Mouse (Mus musculus): Measurements from ENCODE around the gene Ephb1.

The Ephb1 gene

DNA sequence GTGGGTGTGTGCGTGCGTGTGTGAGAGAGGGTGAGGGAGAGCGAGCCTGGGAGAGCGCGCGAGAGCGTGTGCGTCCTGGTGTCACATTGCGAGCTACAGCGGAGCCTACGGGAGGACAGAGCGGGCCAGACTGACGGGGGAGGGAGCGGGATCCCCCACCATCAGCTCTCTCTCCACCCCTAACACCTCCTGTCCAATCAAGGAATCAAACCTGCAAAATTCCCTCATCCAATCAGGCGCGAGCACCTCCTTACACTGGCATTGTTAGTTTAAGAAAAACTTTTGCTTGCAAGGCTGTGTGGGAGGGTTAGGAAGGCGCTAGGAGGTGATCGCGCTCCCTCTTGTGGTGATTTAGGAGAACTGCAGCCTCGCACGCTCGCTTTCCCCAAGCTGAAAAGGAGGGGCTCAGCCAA is at the start of gene Ephb1:
Ephb1 (minus strand) TSS at position 133 of the 413 bp plus-strand sequence.
- in situ Hi-C loops (cut with MboI, MseI): loop anchor here (10.0 kb wide), 2 partner anchors 1170 to 1790 kb away; no protein-coding TSS in a partner anchor

DNA sequence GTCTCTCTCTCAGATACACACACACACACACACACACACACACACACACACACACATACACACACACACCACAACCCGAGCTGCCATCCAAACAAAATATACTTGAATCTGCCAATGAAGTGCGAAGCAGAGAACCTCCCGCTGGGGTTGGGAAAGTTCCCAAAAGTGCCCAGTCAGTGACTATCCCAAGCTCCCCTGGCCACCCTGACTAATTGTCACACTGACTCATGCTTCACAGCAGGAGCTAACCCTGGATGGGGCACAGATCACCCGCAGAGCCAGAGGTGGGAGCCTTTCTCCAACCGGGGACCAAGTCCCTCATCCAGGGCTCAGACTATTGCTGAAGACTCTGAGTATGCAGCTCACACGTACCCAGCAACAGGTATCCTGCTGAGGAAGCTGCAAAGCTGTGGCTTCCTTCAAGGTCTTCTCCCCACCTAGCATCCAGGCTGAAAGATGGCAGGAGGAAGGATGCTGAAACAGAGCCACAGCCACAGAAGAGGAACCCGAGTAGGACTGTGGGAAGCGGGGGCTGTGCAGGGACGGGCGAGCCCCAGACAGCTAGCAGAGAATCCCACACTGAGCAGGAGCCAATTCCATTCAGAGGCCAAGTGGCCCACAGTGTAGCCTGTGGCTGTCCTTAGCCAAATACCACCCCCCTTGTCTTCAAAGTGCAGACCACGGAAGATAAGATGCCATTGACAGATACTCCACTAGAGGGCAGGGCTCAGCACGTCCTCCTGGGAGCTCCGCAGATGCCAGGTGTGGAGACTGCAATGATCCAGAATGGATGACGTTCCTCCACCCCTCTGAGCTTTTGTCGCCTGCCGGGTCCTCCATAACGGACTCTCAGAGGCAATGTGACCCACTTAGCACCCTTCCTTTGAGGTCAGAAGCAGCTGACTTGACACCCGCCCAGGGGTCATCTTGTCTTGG is 48.9 kb upstream of the Ephb1 start:
- in situ Hi-C loops (cut with MboI, MseI): no loop called here

DNA sequence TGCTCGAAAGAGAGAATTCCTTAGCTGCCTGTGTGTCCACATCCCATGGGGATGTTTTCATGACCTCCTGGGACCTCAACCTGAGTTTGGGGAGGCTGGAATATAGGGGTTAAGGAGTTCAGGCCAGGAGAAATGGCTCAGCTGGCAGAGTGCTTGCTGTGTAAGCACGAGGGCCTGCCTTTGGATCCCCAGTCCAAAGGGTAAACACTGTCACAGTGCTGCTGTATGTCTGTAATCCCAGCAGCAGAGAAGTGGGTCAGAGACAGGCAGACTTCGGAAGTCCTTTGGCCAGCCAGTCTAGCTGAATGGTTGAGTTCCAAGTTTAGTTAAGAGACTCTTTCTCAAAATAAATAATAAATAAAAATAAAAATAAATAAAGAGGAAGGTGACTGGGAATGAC is 48.2 kb upstream of the Ephb1 start:
- in situ Hi-C loops (cut with MboI, MseI): no loop called here

DNA sequence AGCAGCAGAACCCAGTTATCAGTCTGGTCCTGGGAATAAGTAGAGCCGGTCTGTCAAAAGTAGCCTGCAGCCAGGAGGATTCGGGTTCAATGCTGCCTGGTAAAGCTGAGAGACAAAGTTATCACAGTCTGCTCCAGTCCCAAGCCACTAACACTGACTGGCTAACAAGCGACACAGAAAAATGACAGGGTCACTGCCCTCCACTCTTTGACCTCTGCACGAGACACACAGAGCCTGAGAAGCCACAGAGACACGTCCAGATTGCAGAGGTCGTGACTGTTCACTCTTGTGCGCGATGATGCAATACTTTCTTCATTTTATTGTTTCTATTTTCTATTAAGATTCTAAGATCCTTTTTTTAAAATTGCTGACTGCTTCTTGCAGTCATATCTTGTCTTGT is 33.8 kb upstream of the Ephb1 start:
- in situ Hi-C loops (cut with MboI, MseI): no loop called here

DNA sequence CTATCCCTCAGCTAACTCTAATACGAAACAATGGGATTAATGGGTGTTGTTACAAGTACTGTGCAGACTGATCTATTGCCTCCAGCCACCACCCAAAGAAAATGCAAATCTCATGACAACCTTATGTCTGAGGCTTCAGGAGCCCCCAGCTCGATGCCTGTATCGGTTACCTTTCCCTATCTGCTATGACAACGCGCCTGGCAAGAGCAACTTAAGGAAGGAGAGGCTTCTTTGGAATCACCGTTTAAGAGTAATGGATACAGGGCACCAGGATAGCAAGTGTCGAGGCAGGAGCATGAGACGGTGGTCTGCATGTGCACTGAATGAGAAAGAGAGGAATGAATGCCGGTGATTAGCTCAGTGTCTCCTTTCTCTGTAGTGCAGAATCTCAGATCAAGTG is 32.3 kb upstream of the Ephb1 start:
- in situ Hi-C loops (cut with MboI, MseI): no loop called here

DNA sequence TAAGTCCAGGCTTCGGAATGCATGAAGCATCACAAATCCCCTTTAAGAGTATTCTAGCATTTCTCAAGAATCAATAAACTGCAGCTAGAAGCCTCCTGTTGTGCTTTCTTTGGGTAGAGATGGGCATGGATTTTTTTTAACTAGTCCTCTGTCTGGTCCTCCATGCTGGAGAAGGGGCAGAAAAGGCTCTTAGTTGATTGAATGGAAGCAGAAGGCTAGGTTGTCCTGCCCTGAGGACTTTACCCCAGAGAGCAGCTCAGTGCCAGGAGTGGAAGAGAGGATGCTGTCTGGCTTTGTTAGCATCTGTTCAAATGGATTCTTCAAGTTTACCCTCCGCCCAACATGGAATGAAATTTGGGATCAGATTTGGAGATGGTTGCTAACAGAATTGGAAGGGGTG is 25.7 kb upstream of the Ephb1 start:
- in situ Hi-C loops (cut with MboI, MseI): no loop called here

DNA sequence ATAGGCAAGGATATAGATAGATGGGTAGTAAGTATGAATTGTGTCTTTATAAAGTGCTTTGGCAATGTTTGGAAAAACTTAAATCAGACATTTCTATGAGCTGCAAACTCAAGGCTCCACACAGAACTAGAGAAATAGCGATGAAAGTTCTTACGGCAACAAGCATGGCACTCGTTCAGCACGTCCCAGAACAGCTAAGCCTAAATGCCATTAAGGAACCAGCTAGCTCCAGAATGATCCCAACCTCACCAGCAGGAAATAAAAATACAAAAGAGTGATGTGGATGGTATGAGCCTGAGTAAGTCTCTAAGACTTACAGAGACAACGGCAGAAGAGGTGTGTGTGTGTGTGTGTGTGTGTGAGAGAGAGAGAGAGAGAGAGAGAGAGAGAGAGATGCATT is 20.2 kb upstream of the Ephb1 start:
- in situ Hi-C loops (cut with MboI, MseI): no loop called here

DNA sequence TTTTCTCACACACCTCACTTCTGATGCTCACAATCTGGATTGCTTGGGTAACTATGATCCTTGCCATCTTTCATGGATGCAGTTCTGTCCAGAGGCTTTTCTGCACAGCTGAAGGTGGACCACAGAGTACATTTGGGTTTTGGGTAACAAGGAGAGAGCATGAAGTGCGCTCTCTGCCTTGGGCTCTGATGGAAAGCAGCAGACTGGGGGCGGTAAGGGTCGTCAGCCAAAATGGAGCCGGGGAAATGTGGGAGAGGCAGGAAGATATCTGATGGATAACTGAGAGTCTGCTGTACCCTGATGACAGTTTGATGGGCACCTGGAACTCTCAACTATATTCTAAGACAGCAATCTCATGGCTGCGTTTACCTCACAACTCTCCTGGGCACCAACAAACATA is 19.4 kb upstream of the Ephb1 start:
- in situ Hi-C loops (cut with MboI, MseI): no loop called here

DNA sequence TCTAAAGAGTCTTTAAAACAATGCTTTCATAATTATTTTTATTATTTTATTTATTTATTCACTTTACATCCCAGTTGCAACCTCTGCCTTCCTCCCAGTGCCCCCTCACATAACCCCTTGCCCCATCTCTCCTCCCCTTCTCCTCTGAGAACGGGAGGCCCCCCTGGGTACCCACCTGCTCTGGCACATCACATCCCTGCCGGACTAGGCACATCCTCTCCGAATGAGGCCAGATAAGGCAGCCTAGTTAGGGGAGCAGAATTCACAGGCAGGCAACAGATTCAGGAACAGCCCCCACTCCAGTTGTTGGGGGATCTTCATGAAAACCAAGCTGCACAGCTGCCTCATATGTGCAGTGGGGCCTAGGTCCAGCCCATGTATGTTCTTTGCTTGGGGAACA is 17.4 kb upstream of the Ephb1 start:
- in situ Hi-C loops (cut with MboI, MseI): no loop called here

DNA sequence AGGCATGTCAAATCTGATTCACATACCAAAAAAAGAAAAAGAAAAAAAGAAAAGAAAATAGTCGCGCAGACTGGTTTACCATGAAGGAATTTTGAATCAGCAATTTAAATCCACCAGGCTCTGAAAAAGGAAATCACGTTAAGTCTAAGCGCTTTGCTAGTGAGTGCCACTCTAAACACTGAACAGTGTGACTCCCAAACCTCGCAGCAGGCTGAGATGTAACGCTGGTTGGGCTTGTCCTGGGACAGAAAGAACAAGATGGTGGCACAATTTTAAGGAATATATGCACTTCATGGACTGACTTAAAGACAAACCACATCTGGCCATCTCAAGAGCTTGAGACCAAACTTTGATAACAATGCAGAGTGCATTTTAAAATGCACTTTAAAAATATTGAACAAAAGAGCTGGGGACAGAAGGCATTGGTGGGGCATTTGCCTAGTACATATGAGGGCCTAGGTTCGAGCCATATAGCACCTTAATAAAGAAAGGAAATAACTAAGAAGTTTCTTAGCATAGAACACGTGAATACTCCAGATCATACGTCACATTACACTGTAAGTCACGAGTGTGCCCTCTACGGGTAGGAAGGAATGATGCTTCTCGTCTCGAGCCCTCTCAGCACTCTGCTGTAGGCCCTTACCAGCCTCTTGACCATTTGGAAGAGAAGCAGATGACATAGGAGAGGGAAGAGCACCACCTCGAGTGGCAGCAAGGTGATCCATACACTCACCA is 16.7 kb upstream of the Ephb1 start:
- in situ Hi-C loops (cut with MboI, MseI): no loop called here

DNA sequence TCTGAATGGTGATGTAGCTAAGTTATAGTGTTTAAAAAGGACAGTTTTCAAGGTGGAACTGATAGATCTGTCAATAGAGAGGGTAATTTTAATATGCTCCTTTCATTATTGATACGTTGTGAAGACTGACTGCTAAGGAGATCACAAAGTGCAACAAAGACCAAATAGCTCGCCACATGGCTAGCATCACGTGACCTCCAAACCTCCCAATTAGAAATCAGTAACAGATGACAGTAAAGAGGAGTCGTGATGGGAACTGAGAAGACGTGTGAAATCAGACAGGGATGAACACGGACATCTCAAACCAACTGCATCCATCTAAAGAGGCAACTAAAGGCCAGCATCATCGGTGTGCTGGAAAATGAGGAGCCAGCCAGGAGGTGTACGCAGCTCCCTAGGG is 15.6 kb upstream of the Ephb1 start:
- in situ Hi-C loops (cut with MboI, MseI): no loop called here

DNA sequence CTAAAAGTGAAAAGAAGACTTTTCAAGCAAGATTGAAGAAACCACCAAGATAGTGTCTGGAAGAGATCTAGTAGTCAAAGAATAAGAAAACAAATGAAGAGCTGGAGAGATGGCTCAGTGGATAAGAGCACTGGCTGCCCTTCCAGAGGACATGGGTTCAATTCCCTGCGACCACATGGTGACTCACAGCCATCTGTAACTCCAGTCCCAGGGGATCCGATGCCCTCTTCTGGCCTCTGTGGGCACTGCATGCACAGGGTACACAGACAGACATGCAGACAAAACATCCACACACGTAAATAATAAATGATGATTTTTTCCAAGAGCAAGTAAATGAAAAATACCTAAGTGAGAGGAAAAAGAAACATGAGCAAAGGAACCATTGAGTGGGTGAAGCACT is 14.6 kb upstream of the Ephb1 start:
- in situ Hi-C loops (cut with MboI, MseI): no loop called here

DNA sequence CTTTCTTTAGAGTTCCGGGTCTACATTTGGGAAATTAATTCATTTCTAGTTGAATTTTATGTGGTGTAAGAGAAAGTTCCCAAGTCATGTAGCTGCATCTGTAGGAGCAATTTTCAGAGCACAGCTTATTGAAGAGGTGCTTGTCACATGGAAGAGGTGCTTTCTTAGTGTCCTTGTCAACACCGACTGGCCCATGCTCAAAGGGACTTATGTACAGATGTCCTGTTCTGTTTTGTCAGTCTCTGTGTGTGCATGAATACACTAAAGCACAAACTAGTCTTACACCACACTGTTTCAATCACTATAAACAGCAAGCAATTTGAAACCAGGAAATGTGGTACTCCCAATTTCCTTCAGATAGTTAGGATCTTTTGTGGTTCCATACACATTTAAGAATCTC is 13.3 kb upstream of the Ephb1 start:
- in situ Hi-C loops (cut with MboI, MseI): no loop called here

DNA sequence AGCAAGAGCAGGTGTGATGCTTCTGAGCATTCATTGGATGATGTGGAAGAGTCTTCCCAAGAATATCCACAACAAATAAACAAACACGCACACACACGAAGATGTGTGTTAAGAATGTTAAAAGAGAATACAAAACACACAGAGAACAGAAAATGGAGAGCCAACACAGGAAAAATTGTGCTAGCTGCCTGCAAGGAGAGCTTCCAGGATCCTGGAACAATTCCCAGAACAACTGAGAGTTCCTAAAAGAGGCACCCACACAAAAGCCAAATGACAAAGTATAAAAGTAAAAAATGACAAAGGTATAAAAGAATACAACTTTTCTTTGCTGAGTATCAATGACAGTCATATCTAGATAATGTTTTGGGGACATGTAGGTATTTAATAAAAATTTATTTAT is 11.0 kb upstream of the Ephb1 start:
- in situ Hi-C loops (cut with MboI, MseI): no loop called here

DNA sequence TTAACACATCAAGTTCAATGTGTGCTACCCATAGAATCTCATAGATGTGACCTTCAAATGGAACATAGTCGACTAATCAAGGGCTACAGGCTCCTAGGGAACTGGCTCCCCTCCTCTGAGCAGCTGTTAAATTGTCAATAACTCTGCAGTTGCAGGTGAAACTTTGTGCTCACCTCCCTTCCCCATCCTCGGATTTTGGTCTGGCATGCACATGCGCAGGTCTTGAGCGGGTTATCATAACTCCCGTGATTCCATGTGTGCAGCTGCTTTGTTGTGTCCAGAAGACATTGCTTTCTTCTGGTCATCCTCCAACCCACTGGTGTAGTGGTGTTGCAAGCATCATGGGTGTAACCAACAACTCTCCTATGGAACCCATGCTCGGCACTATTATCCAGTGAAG is 4.8 kb upstream of the Ephb1 start:
- in situ Hi-C loops (cut with MboI, MseI): loop anchor here (10.0 kb wide), 2 partner anchors 1175 to 1785 kb away; no protein-coding TSS in a partner anchor

DNA sequence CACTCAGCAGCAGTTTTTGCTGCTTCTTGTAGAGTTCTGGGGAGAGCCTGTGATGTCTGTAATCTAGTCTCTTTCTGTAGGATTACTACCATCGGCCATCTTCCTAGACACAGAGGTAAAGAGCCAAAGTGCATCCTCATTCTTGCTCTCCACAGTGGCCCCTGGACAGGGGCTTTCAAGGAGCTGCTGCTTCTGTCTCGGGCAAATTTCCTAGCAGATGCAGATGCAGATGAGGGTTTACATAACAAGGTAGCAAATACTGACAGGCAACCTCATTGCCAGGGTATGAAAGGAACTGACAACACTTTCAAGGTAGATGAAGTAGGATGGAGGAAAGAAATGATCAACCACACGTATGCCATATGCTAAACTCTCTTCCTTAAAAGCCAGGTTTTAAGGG is 4.2 kb upstream of the Ephb1 start:
- in situ Hi-C loops (cut with MboI, MseI): loop anchor here (10.0 kb wide), 2 partner anchors 1174 to 1786 kb away; no protein-coding TSS in a partner anchor

DNA sequence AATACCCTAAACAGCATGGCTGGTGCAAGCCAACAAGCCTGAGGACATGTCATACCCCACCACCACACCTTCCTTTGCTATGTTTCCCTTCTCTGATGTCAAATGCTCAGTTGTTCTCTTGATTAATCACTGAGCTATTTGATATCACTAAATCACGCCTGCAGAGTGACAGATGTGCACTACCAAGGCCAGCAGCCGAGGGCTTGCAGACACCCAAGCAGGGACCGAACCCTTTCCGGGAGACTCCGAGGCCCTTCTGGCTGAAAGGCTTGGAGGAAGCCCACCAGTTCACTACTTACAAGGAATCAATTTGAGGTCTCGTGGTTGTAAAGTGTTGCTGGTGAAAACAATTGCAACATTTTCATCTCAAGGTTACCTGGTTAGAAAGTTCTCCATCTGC is 3.5 kb upstream of the Ephb1 start:
- in situ Hi-C loops (cut with MboI, MseI): loop anchor here (10.0 kb wide), 2 partner anchors 1173 to 1787 kb away; no protein-coding TSS in a partner anchor

DNA sequence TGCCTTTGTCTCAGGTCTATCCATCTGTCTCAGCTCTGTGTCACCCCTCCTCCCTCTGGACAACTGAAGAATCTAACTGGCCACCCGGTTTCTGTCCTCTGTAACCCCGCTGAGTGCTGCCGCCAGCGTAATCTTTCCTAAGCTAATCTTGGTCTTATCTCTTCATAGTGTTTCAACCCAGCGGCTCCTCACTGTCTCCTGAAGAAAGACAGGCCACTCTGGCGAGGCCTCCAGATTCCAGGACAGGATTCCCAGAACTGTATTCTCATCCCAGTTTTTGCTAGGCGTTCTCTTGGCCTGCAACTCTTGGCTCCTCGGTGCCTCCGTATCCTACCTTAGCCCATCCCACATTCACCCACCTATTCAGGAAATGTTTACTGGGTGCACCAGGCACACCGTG is 2.0 kb upstream of the Ephb1 start:
- in situ Hi-C loops (cut with MboI, MseI): loop anchor here (10.0 kb wide), 2 partner anchors 1172 to 1788 kb away; no protein-coding TSS in a partner anchor

DNA sequence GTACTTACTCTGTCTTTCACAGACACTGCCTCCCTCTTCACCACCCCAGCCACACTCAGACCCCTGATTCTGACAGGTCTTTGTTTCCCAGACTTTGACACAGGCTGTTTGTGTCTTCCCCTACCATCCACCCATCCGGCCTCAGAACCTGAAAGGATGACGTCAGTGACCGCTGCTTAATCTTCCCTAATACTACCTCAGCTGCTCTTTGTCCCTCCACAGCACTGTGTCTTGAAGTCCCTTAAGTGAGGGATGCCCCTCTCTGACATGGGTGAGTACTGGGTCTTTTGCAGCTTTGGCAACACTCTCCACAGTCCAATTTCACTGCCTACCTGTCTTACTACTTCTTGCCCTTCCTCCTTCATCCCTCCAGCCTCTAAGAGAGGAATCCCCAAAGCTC is 1.2 kb upstream of the Ephb1 start:
- in situ Hi-C loops (cut with MboI, MseI): loop anchor here (10.0 kb wide), 2 partner anchors 1171 to 1789 kb away; no protein-coding TSS in a partner anchor

DNA sequence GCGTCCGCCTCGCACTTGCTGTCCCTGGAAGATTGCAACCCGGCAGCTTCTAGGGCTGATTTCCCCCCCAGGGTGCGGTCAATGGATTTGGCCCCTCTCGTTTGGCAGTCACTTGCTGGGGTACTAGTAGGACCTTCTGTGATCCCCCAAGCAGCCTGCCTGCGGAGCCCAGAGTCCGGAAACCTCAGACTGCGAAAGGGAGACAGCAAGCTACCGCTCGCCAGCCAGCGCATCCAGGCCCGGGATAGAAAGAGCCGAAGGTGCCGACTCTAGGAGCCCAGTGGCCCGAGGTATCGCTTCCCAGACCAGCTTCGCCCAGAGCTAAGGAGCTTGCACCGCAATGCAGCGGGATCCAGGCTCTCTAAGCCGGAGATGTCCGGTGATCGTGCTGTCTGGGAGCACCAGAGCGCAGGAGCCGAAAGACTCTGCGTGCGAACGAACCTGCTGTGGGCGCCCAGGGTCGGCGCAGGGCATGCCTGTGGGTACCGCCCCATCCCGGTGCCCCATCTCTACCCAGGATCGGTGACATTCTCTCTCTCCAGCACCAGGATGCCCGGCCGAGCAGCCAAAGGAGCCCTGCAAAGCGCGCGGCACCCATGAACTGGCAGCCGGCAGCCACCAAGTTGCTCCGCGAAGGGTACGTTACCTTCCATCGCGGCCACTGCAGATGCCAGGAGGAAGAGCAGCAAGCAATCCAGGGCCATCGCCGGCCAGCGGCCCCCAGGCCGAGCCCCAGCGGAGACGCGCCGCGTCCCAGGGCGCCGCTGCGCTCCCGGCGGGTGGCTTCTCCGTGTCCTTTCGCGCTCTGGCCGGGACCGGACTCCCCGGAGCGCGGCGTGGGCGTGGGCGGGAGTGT is 629 bp downstream of the Ephb1 start:
- in situ Hi-C loops (cut with MboI, MseI): loop anchor here (10.0 kb wide), 2 partner anchors 1169 to 1791 kb away; no protein-coding TSS in a partner anchor

DNA sequence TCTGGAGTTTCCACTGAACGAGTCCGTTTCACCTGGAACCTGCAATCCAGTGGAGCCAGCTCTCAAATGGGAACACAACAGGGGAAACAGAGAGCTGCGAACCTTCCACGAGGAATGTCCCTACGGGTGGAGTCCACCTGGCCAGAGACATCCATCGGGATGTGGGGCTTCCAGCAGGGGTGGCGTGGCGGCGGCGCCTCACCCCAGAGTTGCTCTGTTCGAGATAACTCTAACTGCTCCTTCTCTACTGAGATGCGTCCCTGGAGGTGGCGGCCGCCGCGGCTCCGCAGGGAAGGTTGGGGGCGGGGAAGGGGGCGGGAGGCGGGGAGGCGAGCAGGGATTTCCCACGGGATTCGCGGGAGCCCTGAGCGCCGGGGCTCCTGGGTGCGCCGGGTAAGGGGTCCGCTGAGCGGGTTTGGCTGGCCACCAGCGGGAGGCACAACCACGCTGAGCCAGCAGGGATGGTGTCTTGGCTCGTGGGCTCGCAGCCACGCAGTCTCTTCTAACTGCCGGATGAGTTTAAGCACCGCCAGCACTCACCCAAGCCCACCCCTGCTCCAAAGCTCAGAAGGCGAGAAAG is 1.3 kb downstream of the Ephb1 start:
- in situ Hi-C loops (cut with MboI, MseI): loop anchor here (10.0 kb wide), 2 partner anchors 1168 to 1792 kb away; no protein-coding TSS in a partner anchor

All from regulatory T cell (primary cell).